Mouse (Mus musculus) erythroblast, embryonic 14.5 days (primary cell): ENCODE results near the gene Thbs3.

Experiments
- GATA1 ChIP-seq: IDR thresholded peaks from 2 replicates; pipeline ENCODE4 v1.6.1; 2012; ENCODE audit warnings: low read length, inconsistent platforms, mixed read lengths
- TAL1 ChIP-seq: IDR thresholded peaks from 3 replicates; pipeline ENCODE4 v1.6.1; 2012; ENCODE audit warnings: low read length, inconsistent platforms, mixed read lengths

- TF ChIP-seq GATA1: no peak
- TF ChIP-seq TAL1: no peak
These were observed 55.9 kb downstream of the Thbs3 start for GRCm38 (mm10) chr3:89270891-89271290.
